Mouse (Mus musculus): Measurements from ENCODE around the gene Pygm. TPM values are rescaled to one million over a fixed set of nuclear protein-coding genes. Genes with fewer than 3 reads are reported as not detected.

Gene Pygm
- polyA plus RNA-seq, 1 experiment from 2014 or later = 2.7 TPM

DNA sequence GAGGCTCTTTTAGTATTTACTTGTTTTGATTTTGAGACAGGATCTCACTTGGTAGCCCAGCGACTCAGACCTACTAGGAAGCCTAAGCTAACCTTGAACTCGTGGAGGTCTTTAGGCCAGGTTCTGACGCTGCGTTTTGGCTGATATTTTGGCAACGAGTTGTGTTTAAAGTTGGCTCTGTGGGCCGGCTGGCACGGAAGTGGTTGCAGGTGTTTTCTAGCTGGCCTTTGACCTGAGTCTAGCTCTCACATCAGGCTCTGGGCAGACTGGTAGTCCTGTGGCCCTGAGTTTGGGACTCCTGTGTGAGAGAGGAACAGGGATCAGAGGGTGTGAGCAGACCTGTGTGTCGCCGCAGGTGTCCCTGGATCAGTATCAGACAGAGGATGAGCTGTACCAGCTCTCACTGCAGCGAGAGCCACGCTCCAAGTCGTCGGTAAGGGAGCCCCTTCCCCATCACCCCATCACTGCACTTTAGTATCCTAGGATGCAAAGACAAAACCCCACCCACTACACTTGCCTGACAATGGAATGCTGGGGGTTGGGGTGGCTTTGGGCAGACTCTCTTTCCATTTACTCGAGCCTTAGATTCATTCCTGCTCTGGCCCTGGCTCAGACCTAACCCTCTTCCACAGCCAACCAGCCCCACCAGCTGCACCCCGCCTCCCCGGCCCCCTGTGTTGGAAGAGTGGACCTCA, 23.8 kb downstream of the Pygm start:
- WGBS = 49% methylated on average over 16 of the region's 16 CpGs
- Histone ChIP-seq H3K4me1 (peaks cover 38% of the 10 kb centered on the region), H3K36me3 (no peaks in the 10 kb centered on the region), H3K9me3 (replicated peaks) (no peaks in the 10 kb centered on the region), H3K4me3 (no peak overlapping the region), H3K27me3 (ENCODE audit: low read depth, poor library complexity, severe bottlenecking) (peaks cover 38% of the 10 kb centered on the region), H3K27ac (replicated peaks) (peak overlapping the region; percentile 43; the same call in 1 of the 2 replicates)
- DNase-seq (ENCODE audit: low spot score) = no peak

DNA sequence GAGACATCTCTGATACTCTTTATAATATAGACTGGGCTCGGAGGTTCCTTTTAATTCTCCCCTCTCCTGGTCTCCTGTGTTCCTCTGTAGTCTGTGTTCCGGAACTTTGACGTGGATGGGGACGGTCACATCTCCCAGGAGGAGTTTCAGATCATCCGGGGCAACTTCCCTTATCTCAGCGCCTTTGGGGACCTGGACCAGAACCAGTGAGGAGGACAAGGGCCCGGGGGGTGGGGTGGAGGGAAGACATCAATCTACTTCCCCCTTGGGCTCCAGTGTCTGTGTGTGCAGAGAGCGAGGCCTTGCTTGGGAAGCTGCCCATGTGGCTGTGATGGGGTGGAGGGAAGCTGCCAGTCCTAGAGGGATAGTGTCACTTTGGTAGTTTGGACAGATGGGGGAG, 24.6 kb downstream of the Pygm start:
- WGBS = 87% methylated on average over 8 of the region's 8 CpGs
- H3K27me3 ChIP-seq (ENCODE audit: low read depth, poor library complexity, severe bottlenecking) = peaks cover 38% of the 10 kb centered on the region
- no peak overlapping the region for H3K27ac ChIP-seq (replicated peaks)

DNA sequence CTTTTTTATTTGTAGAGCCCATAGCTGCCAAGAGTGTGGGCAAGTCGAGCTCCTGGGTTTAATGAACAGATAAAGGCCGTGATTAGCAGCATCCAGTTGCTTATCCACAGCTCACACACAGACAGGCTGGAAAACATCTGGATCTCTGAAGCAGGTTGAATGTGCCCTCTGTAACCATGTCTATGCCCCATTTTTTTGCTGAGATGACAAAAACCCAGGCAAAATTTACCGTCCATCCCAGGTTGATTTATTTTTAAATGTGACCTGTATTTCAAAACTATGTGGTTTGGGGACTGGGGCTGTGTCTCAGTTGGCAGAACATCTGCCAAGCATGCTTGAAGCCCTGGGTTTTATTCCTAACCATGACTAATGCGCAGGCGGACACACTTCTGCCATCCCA, 25.0 kb downstream of the Pygm start:
- peaks cover 38% of the 10 kb centered on the region for H3K27me3 ChIP-seq (ENCODE audit: low read depth, poor library complexity, severe bottlenecking)
- no peak overlapping the region for H3K4me3 ChIP-seq
- H3K36me3 ChIP-seq = no peaks in the 10 kb centered on the region
- H3K4me1 ChIP-seq = peaks cover 36% of the 10 kb centered on the region
- DNase-seq (ENCODE audit: low spot score) = no peak
- H3K27ac ChIP-seq (replicated peaks) = no peak overlapping the region
- H3K9me3 ChIP-seq (replicated peaks) = no peaks in the 10 kb centered on the region
- WGBS = 81% methylated on average over 5 of the region's 5 CpGs

More for the DNA sequence above, 24.6 kb downstream of the Pygm start:
- Histone ChIP-seq H3K4me1 (peaks cover 38% of the 10 kb centered on the region), H3K36me3 (no peaks in the 10 kb centered on the region), H3K4me3 (no peak overlapping the region), H3K9me3 (replicated peaks) (no peaks in the 10 kb centered on the region)
- DNase-seq (ENCODE audit: low spot score) = no peak

DNA sequence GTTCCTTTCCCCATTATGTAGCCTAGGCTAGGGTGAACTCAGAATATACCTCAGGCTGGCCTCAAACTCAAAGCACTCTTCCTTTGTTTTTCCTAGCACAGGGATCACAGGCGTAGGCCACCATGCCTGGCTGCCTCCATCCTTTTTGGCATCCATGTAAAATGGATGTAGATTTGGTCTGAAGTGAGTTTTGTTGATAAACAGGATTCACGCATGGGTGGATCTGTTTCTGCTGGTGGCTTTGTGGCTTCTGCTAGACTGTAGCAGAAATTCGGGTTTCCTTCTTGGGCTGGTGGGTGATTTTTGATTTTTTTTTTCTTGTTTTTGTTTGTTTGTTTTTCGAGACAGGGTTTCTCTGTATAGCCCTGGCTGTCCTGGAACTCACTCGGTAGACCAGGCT, 25.7 kb downstream of the Pygm start:
- no peak overlapping the region for H3K27ac ChIP-seq (replicated peaks)
- H3K27me3 ChIP-seq (ENCODE audit: low read depth, poor library complexity, severe bottlenecking) = peaks cover 32% of the 10 kb centered on the region
- no peaks in the 10 kb centered on the region for H3K9me3 ChIP-seq (replicated peaks)
- peaks cover 35% of the 10 kb centered on the region for H3K4me1 ChIP-seq
- 82% methylated on average over 5 of the region's 5 CpGs for WGBS
- no peak for DNase-seq (ENCODE audit: low spot score)
- no peak overlapping the region for H3K4me3 ChIP-seq
- H3K36me3 ChIP-seq = no peaks in the 10 kb centered on the region

DNA sequence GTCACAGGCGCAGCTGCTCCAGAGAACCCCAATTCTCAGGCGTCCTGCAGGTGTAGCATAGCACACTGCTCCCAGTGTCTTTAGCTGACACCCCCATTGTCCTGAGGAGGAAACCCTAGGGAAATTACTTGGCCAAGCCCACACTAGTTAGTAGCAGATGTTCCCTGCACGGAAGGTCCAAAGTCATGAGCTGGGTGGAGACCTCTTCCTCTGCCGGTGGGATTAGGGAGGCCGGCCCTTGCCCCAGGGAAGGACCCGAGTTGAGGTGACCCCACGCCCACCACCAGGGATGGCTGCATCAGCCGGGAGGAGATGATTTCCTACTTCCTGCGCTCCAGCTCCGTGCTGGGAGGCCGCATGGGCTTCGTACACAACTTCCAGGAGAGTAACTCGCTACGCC, 28.6 kb downstream of the Pygm start:
- Histone ChIP-seq H3K27ac (replicated peaks) (peak overlapping the region; percentile 60), H3K4me1 (peaks cover 62% of the 10 kb centered on the region), H3K9me3 (replicated peaks) (no peaks in the 10 kb centered on the region), H3K36me3 (no peaks in the 10 kb centered on the region), H3K4me3 (no peak overlapping the region), H3K27me3 (ENCODE audit: low read depth, poor library complexity, severe bottlenecking) (peaks cover 38% of the 10 kb centered on the region)
- 71% methylated on average over 14 of the region's 14 CpGs for WGBS
- no peak for DNase-seq (ENCODE audit: low spot score)

DNA sequence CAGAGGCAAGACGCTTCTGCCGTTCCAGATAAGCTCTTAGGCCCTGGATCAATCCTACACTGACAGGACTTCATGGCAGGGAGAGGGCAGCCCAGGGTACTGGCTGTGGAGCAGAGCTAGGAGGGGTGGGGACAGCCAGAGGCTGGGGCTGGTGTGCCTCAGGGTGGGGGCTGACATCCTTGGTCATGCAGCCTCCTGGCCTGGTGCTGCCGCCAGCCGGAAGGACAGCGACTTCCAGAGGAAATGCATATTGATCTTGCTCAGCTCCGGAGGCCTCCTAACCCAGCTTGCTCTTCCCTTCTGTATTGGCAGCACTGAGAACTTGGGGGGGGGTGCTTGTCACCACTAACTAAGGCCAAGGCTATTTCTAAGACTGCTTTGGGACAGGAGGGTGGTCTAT, 31.3 kb downstream of the Pygm start:
- 46% methylated on average over 6 of the region's 6 CpGs for WGBS
- Histone ChIP-seq H3K27ac (replicated peaks) (peak overlapping the region; percentile 77), H3K4me1 (peaks cover 77% of the 10 kb centered on the region)

DNA sequence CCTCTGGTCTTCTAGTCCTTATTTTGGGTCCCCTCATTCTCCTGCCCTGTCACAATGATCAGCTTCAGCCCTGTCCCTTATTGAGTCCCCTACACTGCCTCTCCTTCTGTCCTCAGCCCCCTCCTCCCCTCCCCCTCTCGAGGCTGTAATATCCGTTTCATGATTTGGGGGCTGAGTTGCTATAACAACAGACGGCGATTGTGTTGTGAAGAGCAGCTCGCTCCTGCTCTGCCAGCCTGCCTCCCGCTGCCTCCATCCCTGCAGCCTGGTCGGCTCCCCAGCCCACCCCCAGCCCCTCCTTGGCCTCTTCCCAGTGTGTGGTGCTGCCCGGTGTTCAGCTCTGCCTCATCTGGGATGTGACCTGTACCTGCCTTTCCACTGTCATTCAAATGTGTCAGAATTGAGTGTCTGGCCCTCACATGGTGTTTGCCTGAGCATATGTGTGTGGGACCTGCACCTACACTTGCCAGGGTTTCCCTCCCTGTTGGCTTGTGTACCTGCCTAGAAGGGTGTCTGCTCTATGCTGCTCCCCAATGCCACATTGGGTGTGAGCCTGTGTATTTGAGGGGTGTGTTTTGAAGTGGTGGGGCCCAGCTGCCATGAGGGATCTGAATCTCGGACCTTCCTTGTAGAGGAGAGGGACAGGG, 32.0 kb downstream of the Pygm start:
- H3K27ac ChIP-seq (replicated peaks) = peak overlapping the region; percentile 77
- H3K4me1 ChIP-seq = peaks cover 81% of the 10 kb centered on the region
- peak overlapping the region; percentile 30; the same call in 1 of the 2 replicates for H3K4me3 ChIP-seq
- WGBS = 4% methylated on average over 9 of the region's 9 CpGs
- no peaks in the 10 kb centered on the region for H3K9me3 ChIP-seq (replicated peaks)
- peak; percentile 70 for DNase-seq (ENCODE audit: low spot score)
- no peaks in the 10 kb centered on the region for H3K36me3 ChIP-seq
- H3K27me3 ChIP-seq (ENCODE audit: low read depth, poor library complexity, severe bottlenecking) = peaks cover 68% of the 10 kb centered on the region

More for the DNA sequence above, 31.3 kb downstream of the Pygm start:
- Histone ChIP-seq H3K27me3 (ENCODE audit: low read depth, poor library complexity, severe bottlenecking) (peaks cover 60% of the 10 kb centered on the region), H3K36me3 (no peaks in the 10 kb centered on the region), H3K9me3 (replicated peaks) (no peaks in the 10 kb centered on the region), H3K4me3 (peak overlapping the region; percentile 30; the same call in 1 of the 2 replicates)
- DNase-seq (ENCODE audit: low spot score) = no peak

DNA sequence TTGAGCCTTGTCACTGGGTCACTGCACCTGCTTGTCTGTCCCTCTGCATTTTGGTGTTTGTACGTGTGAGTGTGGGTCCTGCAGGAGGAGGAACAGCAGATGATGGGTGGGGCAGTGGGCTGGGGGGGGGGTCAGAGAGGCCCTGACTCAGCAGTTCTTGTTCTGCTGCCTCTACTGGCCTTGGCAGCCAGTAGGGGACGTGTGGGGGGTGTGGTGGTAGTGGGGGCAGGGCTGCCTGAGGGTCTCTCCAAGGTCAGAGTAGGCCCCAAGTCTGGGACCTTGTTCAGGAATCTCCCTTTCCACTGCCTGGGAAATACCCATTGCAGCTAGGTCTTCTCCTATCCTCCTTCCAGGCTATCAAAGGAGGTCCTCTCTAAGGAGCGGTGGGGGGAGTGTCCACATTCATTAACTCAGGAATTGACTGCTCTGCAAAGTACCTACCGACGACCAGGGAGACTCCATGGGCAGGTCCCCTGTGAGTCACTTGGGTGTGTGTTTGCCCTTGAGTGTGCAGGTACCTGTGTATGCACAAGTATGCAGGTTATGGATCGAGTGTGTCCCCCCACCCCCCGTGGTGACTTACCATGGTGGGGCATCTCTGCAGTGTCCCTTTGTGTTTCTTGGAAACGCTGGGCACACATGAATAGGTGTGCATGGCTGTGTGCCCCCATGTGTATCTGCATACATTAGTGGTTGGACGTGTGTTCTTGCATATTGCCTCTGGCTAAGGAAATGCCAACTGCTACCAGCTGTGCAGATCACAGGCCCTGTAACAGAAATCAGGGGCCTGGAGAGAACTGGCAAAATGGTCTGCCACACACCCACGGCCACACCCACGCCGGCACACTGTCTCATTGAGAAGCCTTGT, 32.9 kb downstream of the Pygm start:
- Histone ChIP-seq H3K36me3 (no peaks in the 10 kb centered on the region), H3K4me1 (peaks cover 81% of the 10 kb centered on the region), H3K27me3 (ENCODE audit: low read depth, poor library complexity, severe bottlenecking) (peaks cover 76% of the 10 kb centered on the region), H3K9me3 (replicated peaks) (no peaks in the 10 kb centered on the region), H3K27ac (replicated peaks) (peak overlapping the region; percentile 77), H3K4me3 (peak overlapping the region; percentile 30; the same call in 1 of the 2 replicates)
- 72% methylated on average over 12 of the region's 12 CpGs for WGBS
- no peak for DNase-seq (ENCODE audit: low spot score)

DNA sequence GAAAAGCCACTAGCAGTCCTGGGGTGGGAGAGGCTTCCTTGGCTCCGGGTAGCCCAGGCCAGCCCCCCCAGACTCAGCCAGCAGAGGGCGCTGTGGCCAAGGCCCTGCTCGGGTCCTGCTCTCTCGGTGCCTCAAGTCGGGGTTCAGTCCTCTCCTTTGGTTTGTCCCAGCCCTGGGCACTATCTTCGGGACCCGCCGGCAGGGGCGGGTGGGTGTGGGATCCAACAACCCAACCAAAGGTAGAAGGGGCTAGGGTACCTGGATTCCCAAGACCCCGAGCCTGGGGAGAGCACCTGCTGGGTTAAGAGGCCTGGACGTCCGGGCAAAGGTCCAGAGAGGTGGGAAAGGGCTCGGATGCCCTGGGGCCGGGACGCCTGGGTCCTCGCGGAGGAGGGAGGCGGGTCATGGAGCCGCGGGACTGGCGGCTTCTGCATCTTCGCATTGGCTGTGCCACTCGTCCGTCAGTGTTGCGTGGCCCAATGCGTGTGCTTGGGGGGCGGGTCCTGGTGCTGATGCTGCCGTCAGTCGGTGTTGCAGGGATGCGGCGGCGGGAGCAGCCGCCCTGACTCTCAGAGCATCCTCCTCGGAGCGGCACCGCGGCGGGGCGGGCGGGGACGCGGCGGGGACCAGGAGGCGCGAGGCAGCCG, 34.2 kb downstream of the Pygm start, which contains the start of gene Nrxn2:
Nrxn2 (plus strand) TSS at position 499 of the 647 bp plus-strand sequence.
- peak; percentile 91 for DNase-seq (ENCODE audit: low spot score)
- WGBS = under 1% methylated on average over 46 of the region's 46 CpGs
- Histone ChIP-seq H3K36me3 (no peaks in the 10 kb centered on the region), H3K27ac (replicated peaks) (peak within 1 kb of the TSS; percentile 87), H3K9me3 (replicated peaks) (no peaks in the 10 kb centered on the region), H3K27me3 (ENCODE audit: low read depth, poor library complexity, severe bottlenecking) (peaks cover 80% of the 10 kb centered on the region), H3K4me3 (peak within 1 kb of the TSS; percentile 62), H3K4me1 (peaks cover 71% of the 10 kb centered on the region)

DNA sequence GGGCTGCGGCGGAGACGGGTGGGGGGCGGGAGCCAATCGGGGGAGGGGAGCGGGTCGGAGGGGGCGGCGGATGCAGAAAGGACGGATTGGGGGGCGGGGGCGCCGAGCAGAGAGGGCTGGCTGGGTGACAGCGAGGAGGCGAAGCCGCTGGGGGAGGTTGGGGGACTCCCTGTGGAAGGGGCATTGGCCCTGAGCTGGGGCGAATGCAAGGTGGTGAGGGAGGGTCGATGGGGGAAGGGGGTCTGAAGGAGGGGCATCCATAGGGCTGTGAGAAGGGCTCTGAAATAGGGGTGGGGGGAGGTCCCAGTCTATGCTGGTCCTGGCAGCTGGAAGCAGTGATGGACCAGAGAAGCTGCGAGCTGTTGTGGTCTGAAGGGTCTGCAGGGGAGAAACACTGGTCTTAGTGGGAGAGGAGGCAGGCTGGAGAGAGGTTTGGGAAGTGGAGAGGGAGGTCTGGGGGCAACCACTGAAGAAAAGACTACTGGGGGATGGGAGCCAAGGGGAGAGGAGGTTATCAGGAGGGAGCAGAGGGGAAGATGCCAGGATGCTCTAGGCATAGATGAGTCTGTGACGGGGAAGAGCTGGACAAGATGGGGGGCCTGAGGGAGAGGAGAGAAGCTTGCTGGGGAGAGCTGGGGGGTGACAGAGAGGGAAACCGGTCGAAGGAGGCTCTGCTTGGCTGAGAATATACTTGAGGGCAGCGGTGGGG, 34.9 kb downstream of the Pygm start:
- Histone ChIP-seq H3K27me3 (ENCODE audit: low read depth, poor library complexity, severe bottlenecking) (peaks cover 80% of the 10 kb centered on the region), H3K27ac (replicated peaks) (peak overlapping the region; percentile 87), H3K4me3 (peak overlapping the region; percentile 62), H3K9me3 (replicated peaks) (no peaks in the 10 kb centered on the region), H3K36me3 (no peaks in the 10 kb centered on the region), H3K4me1 (peaks cover 69% of the 10 kb centered on the region)
- DNase-seq (ENCODE audit: low spot score) = peak; percentile 33
- WGBS = 7% methylated on average over 22 of the region's 23 CpGs

DNA sequence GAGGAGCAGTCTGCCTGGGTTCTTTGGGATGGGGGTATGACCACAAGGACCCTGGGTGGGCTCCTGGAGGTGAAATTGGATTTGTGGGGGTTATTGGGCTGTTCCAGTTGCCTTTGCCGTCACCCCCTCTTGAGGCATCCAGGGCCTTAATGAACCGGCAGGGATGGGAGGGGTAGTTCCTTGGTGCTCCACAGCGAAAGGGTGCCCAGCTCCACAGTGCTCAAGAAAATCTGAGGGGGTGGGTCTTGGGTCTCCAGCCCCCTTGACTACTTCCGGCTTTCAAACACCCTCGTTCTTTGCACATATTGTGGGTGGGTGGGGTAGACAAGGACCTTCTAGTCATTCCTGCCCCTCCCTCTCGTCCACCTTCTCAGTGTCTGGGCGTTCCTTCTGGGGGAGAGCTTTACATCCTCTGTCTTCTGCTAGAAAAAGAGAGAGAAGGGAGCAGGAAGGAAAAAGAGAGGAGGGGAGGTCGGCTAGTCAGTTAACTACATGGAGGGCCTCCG, 35.7 kb downstream of the Pygm start:
- DNase-seq (ENCODE audit: low spot score) = no peak
- peak overlapping the region; percentile 62; the same call in 1 of the 2 replicates for H3K4me3 ChIP-seq
- H3K9me3 ChIP-seq (replicated peaks) = no peaks in the 10 kb centered on the region
- no peaks in the 10 kb centered on the region for H3K36me3 ChIP-seq
- 65% methylated on average over 9 of the region's 9 CpGs for WGBS
- H3K4me1 ChIP-seq = peaks cover 71% of the 10 kb centered on the region
- H3K27ac ChIP-seq (replicated peaks) = no peak overlapping the region
- peaks cover 85% of the 10 kb centered on the region for H3K27me3 ChIP-seq (ENCODE audit: low read depth, poor library complexity, severe bottlenecking)
